Comparison of ENCODE assay signal across 12 mouse cellular contexts in genomic region chr1:34201483-34201882, GRCm38 (mm10).
DNase-seq lines count a peak whose midpoint lies in the region; ATAC-seq and TF ChIP-seq lines count a peak whose summit lies in the region.
"Had no signal": no experiment of that assay in that cellular context is flagged by ENCODE, and none has a peak within 500 bp of the region (broad histone marks: within the 10 kb centered on the region; RNA-seq: fewer than 3 reads in every experiment).

No protein-coding gene starts in this region.

- DNase-seq in cerebellum, adult 9-10 months: peak; percentile 47
- DNase-seq in limb, embryonic 14.5 days (ENCODE audit: low spot score): peak; percentile 37
- DNase-seq in limb, embryonic 10.5 days (ENCODE audit: low spot score): no peak
- DNase-seq in Muller cell, postnatal 12 days (ENCODE audit: inconsistent ontology term): peak; percentile 52
- DNase-seq in large intestine, adult 2 months (ENCODE audit: low read depth, low spot score): peak; percentile 24
- no peak for DNase-seq in urinary bladder, postnatal 4 days (ENCODE audit: low spot score in 2 of 2)
- no peak for DNase-seq in testis, postnatal 14 days (ENCODE audit: low spot score)
- DNase-seq: heart, postnatal 36 days; right cerebral cortex, postnatal 14 days had no signal

- H3K9ac ChIP-seq in limb, embryonic 14.5 days (ENCODE audit: low read depth, low read length, severe bottlenecking): no peak overlapping the region
- H3K9ac ChIP-seq: midbrain, embryonic 12.5 days had no signal

- no peaks in the 10 kb centered on the region for H3K27me3 ChIP-seq in limb, embryonic 14.5 days (ENCODE audit: control insufficient read depth, insufficient read depth, low read length)
- no peaks in the 10 kb centered on the region for H3K27me3 ChIP-seq in limb, embryonic 10.5 days (ENCODE audit: low read depth, poor library complexity, severe bottlenecking)

- no peak overlapping the region for H3K4me3 ChIP-seq in limb, embryonic 14.5 days (replicated peaks; ENCODE audit: low read length)
- H3K4me3 ChIP-seq in limb, embryonic 10.5 days: no peak overlapping the region
- H3K4me3 ChIP-seq: forebrain, embryonic 10.5 days; midbrain, embryonic 12.5 days had no signal

- H3K4me2 ChIP-seq in limb, embryonic 14.5 days (replicated peaks; ENCODE audit: low read depth, low read length, severe bottlenecking): no peak overlapping the region
- H3K4me2 ChIP-seq: midbrain, embryonic 12.5 days had no signal

- no peak for ATAC-seq in cerebellum, adult (ENCODE audit: insufficient number of reproducible peaks, low FRiP score, low TSS enrichment)
- ATAC-seq in limb, embryonic 14.5 days (ENCODE audit: low FRiP score, low read depth): no peak

- no peak for TF ChIP-seq POLR2A in limb, embryonic 14.5 days (IDR thresholded peaks at IDR 0.05; ENCODE audit: borderline replicate concordance, extremely low read depth, insufficient read depth, insufficient read length)

- H3K36me3 ChIP-seq in limb, embryonic 14.5 days (ENCODE audit: control insufficient read depth, insufficient read depth, low read length): peaks cover 63% of the 10 kb centered on the region
- peaks cover 29% of the 10 kb centered on the region for H3K36me3 ChIP-seq in limb, embryonic 10.5 days

- H3K9me3 ChIP-seq in limb, embryonic 14.5 days (ENCODE audit: control insufficient read depth, low read length): no peaks in the 10 kb centered on the region
- no peaks in the 10 kb centered on the region for H3K9me3 ChIP-seq in limb, embryonic 10.5 days (replicated peaks)
- H3K9me3 ChIP-seq: forebrain, embryonic 10.5 days; midbrain, embryonic 12.5 days had no signal

- H3K4me1 ChIP-seq in limb, embryonic 14.5 days (ENCODE audit: control insufficient read depth, insufficient read depth, low read length): no peaks in the 10 kb centered on the region
- H3K4me1 ChIP-seq in limb, embryonic 10.5 days: no peaks in the 10 kb centered on the region
- H3K4me1 ChIP-seq: forebrain, embryonic 10.5 days; midbrain, embryonic 12.5 days had no signal

- H3K27ac ChIP-seq in limb, embryonic 14.5 days (replicated peaks; ENCODE audit: low read depth, low read length): no peak overlapping the region
- H3K27ac ChIP-seq in limb, embryonic 10.5 days: no peak overlapping the region
- H3K27ac ChIP-seq: forebrain, embryonic 10.5 days; midbrain, embryonic 12.5 days had no signal

- 41% methylated on average over 4 of the region's 4 CpGs for WGBS in limb, embryonic 14.5 days
- 56% methylated on average over 4 of the region's 4 CpGs for WGBS in limb, embryonic 10.5 days
- WGBS in large intestine, adult 2 months: 32% methylated on average over 4 of the region's 4 CpGs

Comparison
In these comparisons a context has a peak if more than half of its experiments do, and no peak if none do; other contexts are left out.
1. DNase-seq: peak in cerebellum, adult 9-10 months (single experiment), limb, embryonic 14.5 days (single experiment), Muller cell, postnatal 12 days (single experiment) and large intestine, adult 2 months (single experiment); none in limb, embryonic 10.5 days (single experiment), urinary bladder, postnatal 4 days (0 of 2) and testis, postnatal 14 days (single experiment).